Mouse (Mus musculus): Measurements from ENCODE around the gene Ddx10. TPM values are rescaled to one million over a fixed set of nuclear protein-coding genes. Genes with fewer than 3 reads are reported as not detected.
A peak's percentile ranks its signal among the peaks of the same experiment; 100 is the strongest.
"Not testable (repeated sequence)": the region's sequence is repeated elsewhere in the genome, so short reads cannot be mapped to it uniquely, and the experiment has no call there.

The Ddx10 gene
- polyA plus RNA-seq, 1 experiment from 2014 or later: 30.1 TPM

GRCm38 (mm10) chr9:53208283-53208682, 39.6 kb downstream of the Ddx10 start:
- Histone ChIP-seq H3K4me3 (ENCODE audit: low read length) (no peak overlapping the region), H3K9me3 (ENCODE audit: low read length) (no peaks in the 10 kb centered on the region), H3K4me1 (ENCODE audit: insufficient read depth, low read length) (no peaks in the 10 kb centered on the region), H3K27ac (ENCODE audit: low read length) (no peak overlapping the region), H3K27me3 (ENCODE audit: insufficient read depth, low read length) (no peaks in the 10 kb centered on the region), H3K9ac (replicated peaks; ENCODE audit: low read length) (no peak overlapping the region), H3K36me3 (ENCODE audit: insufficient read depth, low read length) (peaks cover 10% of the 10 kb centered on the region), H3K4me2 (replicated peaks; ENCODE audit: low read depth, low read length) (no peak overlapping the region)
- 41% methylated on average over 4 of the region's 4 CpGs for WGBS
- ATAC-seq (ENCODE audit: low FRiP score, low TSS enrichment): no peak; the same call in 1 of the 2 replicates

DNA sequence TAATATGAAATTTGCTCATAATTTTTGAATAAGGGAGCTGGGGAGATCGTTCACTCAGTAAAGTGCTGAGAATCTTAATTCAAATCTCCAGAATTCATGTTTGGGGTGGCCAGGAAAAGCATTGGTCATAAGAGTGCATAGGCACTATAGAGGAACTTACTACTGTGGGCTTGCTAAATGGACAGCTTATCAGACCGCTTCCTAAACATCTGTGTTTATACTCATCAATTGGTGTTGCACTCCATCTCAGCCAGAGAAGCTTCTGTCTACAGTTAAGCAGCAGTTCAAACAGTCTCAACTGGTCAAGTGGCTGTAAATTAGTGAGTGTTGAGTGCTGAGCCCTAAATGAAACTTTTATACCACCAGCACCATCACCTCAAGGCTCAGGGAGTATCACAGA, 73.3 kb downstream of the Ddx10 start:
- Histone ChIP-seq H3K36me3 (ENCODE audit: insufficient read depth, low read length) (no peaks in the 10 kb centered on the region), H3K9me3 (ENCODE audit: low read length) (no peaks in the 10 kb centered on the region), H3K4me1 (ENCODE audit: insufficient read depth, low read length) (no peaks in the 10 kb centered on the region), H3K27me3 (ENCODE audit: insufficient read depth, low read length) (no peaks in the 10 kb centered on the region), H3K27ac (ENCODE audit: low read length) (no peak overlapping the region), H3K4me2 (replicated peaks; ENCODE audit: low read depth, low read length) (no peak overlapping the region), H3K9ac (replicated peaks; ENCODE audit: low read length) (no peak overlapping the region), H3K4me3 (ENCODE audit: low read length) (no peak overlapping the region)
- ATAC-seq (ENCODE audit: low FRiP score, low TSS enrichment): no peak
- 88% methylated on average over 2 of the region's 2 CpGs for WGBS

- H3K27me3 ChIP-seq (ENCODE audit: insufficient read depth, low read length): no peaks in the 10 kb centered on the region
- H3K4me3 ChIP-seq (ENCODE audit: low read length): no peak overlapping the region
- no peak for ATAC-seq (ENCODE audit: low FRiP score, low TSS enrichment)
- no peaks in the 10 kb centered on the region for H3K4me1 ChIP-seq (ENCODE audit: insufficient read depth, low read length)
- no peak overlapping the region for H3K9ac ChIP-seq (replicated peaks; ENCODE audit: low read length)
- H3K9me3 ChIP-seq (ENCODE audit: low read length): no peaks in the 10 kb centered on the region
- H3K36me3 ChIP-seq (ENCODE audit: insufficient read depth, low read length): no peaks in the 10 kb centered on the region
- H3K4me2 ChIP-seq (replicated peaks; ENCODE audit: low read depth, low read length): no peak overlapping the region
- WGBS: 46% methylated on average over 2 of the region's 2 CpGs
- no peak overlapping the region for H3K27ac ChIP-seq (ENCODE audit: low read length)
Observed at GRCm38 (mm10) chr9:53173258-53173657, 74.6 kb downstream of the Ddx10 start.

DNA sequence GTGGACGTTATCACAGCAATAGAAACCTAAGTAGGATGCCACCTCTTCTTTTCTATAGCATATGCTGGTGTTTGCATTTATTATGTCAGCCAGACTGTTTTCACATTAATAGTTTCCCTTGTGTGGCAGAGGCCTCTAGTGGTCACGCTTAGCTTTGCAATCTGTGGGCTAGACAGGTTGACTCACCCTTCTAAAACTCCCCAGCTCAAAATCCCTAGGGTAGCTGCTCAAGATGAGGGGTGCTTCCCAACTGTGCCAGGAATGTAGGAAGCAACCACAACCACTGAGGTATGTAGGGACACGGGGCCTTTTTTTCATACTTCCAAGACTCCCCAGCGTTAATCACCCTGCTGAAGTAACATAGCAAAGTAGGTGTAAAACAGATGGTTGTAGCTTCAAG, 103.6 kb downstream of the Ddx10 start:
- H3K4me1 ChIP-seq (ENCODE audit: insufficient read depth, low read length): no peaks in the 10 kb centered on the region
- WGBS: 30% methylated on average over 4 of the region's 4 CpGs
- H3K4me3 ChIP-seq (ENCODE audit: low read length): no peak overlapping the region
- H3K9ac ChIP-seq (replicated peaks; ENCODE audit: low read length): no peak overlapping the region
- no peaks in the 10 kb centered on the region for H3K27me3 ChIP-seq (ENCODE audit: insufficient read depth, low read length)
- no peak overlapping the region for H3K4me2 ChIP-seq (replicated peaks; ENCODE audit: low read depth, low read length)
- H3K9me3 ChIP-seq (ENCODE audit: low read length): no peaks in the 10 kb centered on the region
- H3K36me3 ChIP-seq (ENCODE audit: insufficient read depth, low read length): no peaks in the 10 kb centered on the region
- ATAC-seq (ENCODE audit: low FRiP score, low TSS enrichment): no peak
- no peak overlapping the region for H3K27ac ChIP-seq (ENCODE audit: low read length)

DNA sequence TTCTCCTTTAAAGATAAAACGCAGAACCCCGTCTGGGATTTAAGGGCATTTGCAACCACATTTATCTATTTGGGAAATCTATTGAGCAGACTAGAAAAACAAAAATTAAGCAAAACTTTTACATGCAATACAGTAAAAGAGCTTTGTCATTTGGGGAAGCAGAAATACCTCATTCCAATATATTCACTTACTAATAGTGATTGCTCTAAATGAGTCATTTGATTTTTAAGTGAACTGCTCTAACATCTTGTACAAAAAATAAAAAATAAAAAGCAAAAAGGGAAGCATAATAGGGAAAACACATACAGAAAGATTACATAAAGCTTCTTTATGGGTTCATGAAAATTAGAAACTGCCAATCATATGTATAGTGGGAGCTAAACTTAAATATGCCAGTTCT, 104.3 kb downstream of the Ddx10 start:
- no peak overlapping the region for H3K9ac ChIP-seq (replicated peaks; ENCODE audit: low read length)
- 90% methylated on average over 2 of the region's 2 CpGs for WGBS
- H3K36me3 ChIP-seq (ENCODE audit: insufficient read depth, low read length): no peaks in the 10 kb centered on the region
- no peak overlapping the region for H3K27ac ChIP-seq (ENCODE audit: low read length)
- no peaks in the 10 kb centered on the region for H3K27me3 ChIP-seq (ENCODE audit: insufficient read depth, low read length)
- H3K9me3 ChIP-seq (ENCODE audit: low read length): no peaks in the 10 kb centered on the region
- no peak overlapping the region for H3K4me3 ChIP-seq (ENCODE audit: low read length)
- H3K4me1 ChIP-seq (ENCODE audit: insufficient read depth, low read length): no peaks in the 10 kb centered on the region
- H3K4me2 ChIP-seq (replicated peaks; ENCODE audit: low read depth, low read length): no peak overlapping the region
- ATAC-seq (ENCODE audit: low FRiP score, low TSS enrichment): no peak

DNA sequence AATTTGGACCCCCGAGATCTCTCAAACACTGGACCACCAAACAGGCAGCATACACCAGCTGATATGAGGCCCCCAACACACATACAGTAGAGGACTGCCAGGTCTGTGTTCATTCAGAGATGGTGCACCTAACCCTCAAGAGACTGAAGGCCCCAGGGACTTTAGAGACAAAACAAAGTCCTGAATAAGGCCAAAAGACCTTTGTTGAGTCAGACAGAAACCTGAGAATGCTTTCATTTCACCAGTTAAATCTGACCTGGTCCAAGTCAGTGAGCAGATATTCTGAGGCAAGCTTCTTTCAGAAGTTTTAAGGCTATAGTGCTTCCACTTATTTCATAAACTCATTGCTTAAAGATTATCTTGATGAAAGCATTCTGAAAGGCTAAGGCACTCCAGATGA, 105.4 kb downstream of the Ddx10 start:
- H3K36me3 ChIP-seq (ENCODE audit: insufficient read depth, low read length); H3K4me2 ChIP-seq (replicated peaks; ENCODE audit: low read depth, low read length); H3K9ac ChIP-seq (replicated peaks; ENCODE audit: low read length); H3K27me3 ChIP-seq (ENCODE audit: insufficient read depth, low read length); H3K9me3 ChIP-seq (ENCODE audit: low read length); H3K4me3 ChIP-seq (ENCODE audit: low read length); H3K4me1 ChIP-seq (ENCODE audit: insufficient read depth, low read length); ATAC-seq (ENCODE audit: low FRiP score, low TSS enrichment); H3K27ac ChIP-seq (ENCODE audit: low read length): not testable (repeated sequence)
- 74% methylated on average over 1 of the region's 1 CpGs for WGBS

DNA sequence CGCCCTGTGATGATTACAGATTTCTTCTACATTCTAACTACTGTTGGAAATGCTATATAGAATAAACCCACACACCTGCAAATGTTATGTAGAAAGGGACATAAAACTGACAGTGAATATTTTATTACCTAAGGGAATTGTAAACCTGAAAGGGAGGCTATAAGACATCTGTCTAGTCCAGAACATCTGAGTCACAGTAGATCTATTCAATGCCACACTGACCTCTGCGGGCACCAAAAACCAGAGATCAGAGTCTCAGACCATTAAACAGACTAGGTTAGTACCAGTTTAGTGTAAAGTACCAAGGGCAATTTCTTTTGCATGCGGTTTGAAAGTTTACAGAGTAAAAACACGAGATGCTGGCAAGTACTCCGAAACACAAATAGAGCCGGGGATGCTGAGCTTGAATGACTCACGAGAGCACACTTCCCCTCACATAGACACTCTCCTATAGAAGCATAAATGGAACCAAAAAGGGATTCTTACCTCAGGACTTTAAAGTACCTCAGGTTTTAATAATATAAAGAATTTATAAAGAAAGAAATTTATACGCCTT, 107.2 kb downstream of the Ddx10 start:
- no peaks in the 10 kb centered on the region for H3K4me1 ChIP-seq (ENCODE audit: insufficient read depth, low read length)
- WGBS: 47% methylated on average over 8 of the region's 8 CpGs
- ATAC-seq (ENCODE audit: low FRiP score, low TSS enrichment): peak; percentile 46; the same call in 1 of the 2 replicates

GRCm38 (mm10) chr9:53132826-53133225, 115.0 kb downstream of the Ddx10 start:
- WGBS: 93% methylated on average over 1 of the region's 1 CpGs
- Histone ChIP-seq H3K36me3 (ENCODE audit: insufficient read depth, low read length) (no peaks in the 10 kb centered on the region), H3K4me1 (ENCODE audit: insufficient read depth, low read length) (no peaks in the 10 kb centered on the region), H3K27me3 (ENCODE audit: insufficient read depth, low read length) (no peaks in the 10 kb centered on the region), H3K9me3 (ENCODE audit: low read length) (no peaks in the 10 kb centered on the region), H3K9ac (replicated peaks; ENCODE audit: low read length) (no peak overlapping the region), H3K4me3 (ENCODE audit: low read length) (no peak overlapping the region), H3K27ac (ENCODE audit: low read length) (no peak overlapping the region), H3K4me2 (replicated peaks; ENCODE audit: low read depth, low read length) (no peak overlapping the region)
- ATAC-seq (ENCODE audit: low FRiP score, low TSS enrichment): no peak

More for the DNA sequence above, 107.2 kb downstream of the Ddx10 start:
- Histone ChIP-seq H3K4me3 (ENCODE audit: low read length) (no peak overlapping the region), H3K4me2 (replicated peaks; ENCODE audit: low read depth, low read length) (no peak overlapping the region), H3K27me3 (ENCODE audit: insufficient read depth, low read length) (no peaks in the 10 kb centered on the region), H3K9ac (replicated peaks; ENCODE audit: low read length) (no peak overlapping the region), H3K27ac (ENCODE audit: low read length) (no peak overlapping the region), H3K36me3 (ENCODE audit: insufficient read depth, low read length) (no peaks in the 10 kb centered on the region), H3K9me3 (ENCODE audit: low read length) (no peaks in the 10 kb centered on the region)

DNA sequence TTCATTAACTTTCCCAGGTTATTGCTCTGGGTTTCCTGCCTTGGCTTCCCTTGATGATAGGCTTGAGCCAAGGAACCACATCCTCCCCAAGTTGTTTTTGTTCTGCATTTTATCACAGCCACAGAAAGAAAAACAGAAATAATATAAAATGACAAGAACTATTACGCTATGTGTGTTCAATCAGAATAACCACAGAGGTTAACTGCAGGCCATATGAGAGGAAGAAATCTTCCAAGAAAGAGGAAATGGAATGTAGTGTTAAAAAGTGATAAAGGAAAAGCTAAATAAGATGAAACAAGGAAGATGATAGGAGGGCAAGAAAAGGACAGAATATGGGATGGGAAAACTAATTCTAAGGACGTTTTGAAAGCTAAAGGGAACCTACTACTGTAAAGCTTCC, 117.4 kb downstream of the Ddx10 start:
- Histone ChIP-seq H3K9ac (replicated peaks; ENCODE audit: low read length) (no peak overlapping the region), H3K36me3 (ENCODE audit: insufficient read depth, low read length) (0 out of 2 replicates have a peak, but pooled peaks cover 1% of the 10 kb centered on the region)
- 70% methylated on average over 2 of the region's 2 CpGs for WGBS

GRCm38 (mm10) chr9:53101103-53101502, 146.8 kb downstream of the Ddx10 start:
- no peak for ATAC-seq (ENCODE audit: low FRiP score, low TSS enrichment)
- no peaks in the 10 kb centered on the region for H3K4me1 ChIP-seq (ENCODE audit: insufficient read depth, low read length)
- no peak overlapping the region for H3K27ac ChIP-seq (ENCODE audit: low read length)
- H3K36me3 ChIP-seq (ENCODE audit: insufficient read depth, low read length): no peaks in the 10 kb centered on the region
- no peaks in the 10 kb centered on the region for H3K9me3 ChIP-seq (ENCODE audit: low read length)
- H3K9ac ChIP-seq (replicated peaks; ENCODE audit: low read length): no peak overlapping the region
- H3K4me2 ChIP-seq (replicated peaks; ENCODE audit: low read depth, low read length): no peak overlapping the region
- 96% methylated on average over 1 of the region's 1 CpGs for WGBS
- no peak overlapping the region for H3K4me3 ChIP-seq (ENCODE audit: low read length)
- H3K27me3 ChIP-seq (ENCODE audit: insufficient read depth, low read length): no peaks in the 10 kb centered on the region

More for the DNA sequence above, 117.4 kb downstream of the Ddx10 start:
- no peaks in the 10 kb centered on the region for H3K9me3 ChIP-seq (ENCODE audit: low read length)
- no peak for ATAC-seq (ENCODE audit: low FRiP score, low TSS enrichment)
- no peak overlapping the region for H3K4me2 ChIP-seq (replicated peaks; ENCODE audit: low read depth, low read length)
- H3K27ac ChIP-seq (ENCODE audit: low read length): no peak overlapping the region
- H3K4me3 ChIP-seq (ENCODE audit: low read length): no peak overlapping the region
- H3K27me3 ChIP-seq (ENCODE audit: insufficient read depth, low read length): no peaks in the 10 kb centered on the region
- H3K4me1 ChIP-seq (ENCODE audit: insufficient read depth, low read length): no peaks in the 10 kb centered on the region
